Mouse (Mus musculus) limb, embryonic 15.5 days (tissue): ENCODE data around the gene Scgb1b19. TPM values are rescaled to one million over a fixed set of nuclear protein-coding genes. Genes with fewer than 3 reads are reported as not detected.
"Not testable (repeated sequence)": the region's sequence is repeated elsewhere in the genome, so short reads cannot be mapped to it uniquely, and the experiment has no call there.

Experiments used
- ATAC-seq: fragments of 200-750 bp; cut with Nextera tagmentation; 2 replicates; pipeline ENCODE4 v1.8.0; 2017; ENCODE audit warnings: low read depth, moderate TSS enrichment; ENCODE audit not compliant: insufficient number of reproducible peaks, low FRiP score, low TSS enrichment
- H3K27ac ChIP-seq: fragments of 300-500 bp; sonication (generic); 2 replicates; pipeline ENCODE4 v1.5.1; 2015; ENCODE audit warnings: moderate library complexity, mild to moderate bottlenecking, inconsistent platforms
- H3K27me3 ChIP-seq: fragments of 300-500 bp; sonication (generic); 2 replicates; pipeline ENCODE4 v1.6.1; 2015; ENCODE audit warnings: inconsistent platforms
- H3K36me3 ChIP-seq: fragments of 300-500 bp; sonication (generic); 2 replicates; pipeline ENCODE4 v1.6.1; 2015; ENCODE audit warnings: inconsistent platforms
- H3K4me1 ChIP-seq: fragments of 300-500 bp; sonication (generic); 2 replicates; pipeline ENCODE4 v1.6.1; 2015; ENCODE audit warnings: inconsistent platforms
- H3K4me2 ChIP-seq: fragments of 300-500 bp; sonication (generic); 2 replicates; pipeline ENCODE4 v1.6.1; 2015; ENCODE audit warnings: mild to moderate bottlenecking, inconsistent platforms
- H3K4me3 ChIP-seq: fragments of 300-500 bp; sonication (generic); 2 replicates; pipeline ENCODE4 v1.5.1; 2015; ENCODE audit warnings: mild to moderate bottlenecking, inconsistent platforms
- H3K9ac ChIP-seq: fragments of 300-500 bp; sonication (generic); 2 replicates; pipeline ENCODE4 v1.6.1; 2015; ENCODE audit warnings: inconsistent platforms
- H3K9me3 ChIP-seq: fragments of 300-500 bp; sonication (generic); 2 replicates; pipeline ENCODE4 v1.6.1; 2016; ENCODE audit warnings: inconsistent platforms
- WGBS: fragments of 180-500 bp; shearing (Covaris S2); methylation state at CpG from one replicate; pipeline ENCODE4 v1.1.7; 2015; 5-methylcytosine and 5-hydroxymethylcytosine counted together
- polyA plus RNA-seq: library from polyadenylated mRNA; unstranded; fragments of >200 nt; fragmentation: Nextera tagmentation; extraction: Ambion mirVana; gene quantifications from 2 replicates; pipeline ENCODE4 v1.2.1, GENCODE M21; 2015

The Scgb1b19 gene
- not detected in 2 replicates for polyA plus RNA-seq

DNA sequence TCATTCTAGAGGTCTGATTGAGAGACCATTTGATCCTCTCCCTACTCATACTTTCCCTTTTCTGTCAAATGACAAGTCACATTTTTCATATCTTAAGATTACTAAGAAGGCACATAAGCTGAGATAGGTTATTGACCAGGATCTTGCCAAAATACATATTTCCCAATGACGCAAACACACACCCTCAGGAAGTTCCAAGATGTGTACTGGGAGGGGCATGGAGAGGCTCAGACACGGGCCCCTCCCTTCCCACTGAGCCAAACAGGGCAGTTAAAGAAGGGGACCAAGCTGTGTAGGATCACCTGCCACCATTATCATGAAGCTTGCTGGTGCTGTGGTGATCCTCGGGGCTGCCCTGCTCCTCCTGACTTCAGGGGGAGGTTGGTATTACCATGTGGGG lies at the start of gene Scgb1b19:
Gene Scgb1b19, plus strand, starts transcription at position 301 of the 400 bp plus-strand sequence.
- not testable (repeated sequence) for H3K4me2 ChIP-seq, ATAC-seq, H3K36me3 ChIP-seq, H3K9me3 ChIP-seq, H3K27me3 ChIP-seq, H3K27ac ChIP-seq, H3K4me3 ChIP-seq, H3K9ac ChIP-seq, H3K4me1 ChIP-seq
- WGBS = 69% methylated on average over 2 of the region's 3 CpGs

DNA sequence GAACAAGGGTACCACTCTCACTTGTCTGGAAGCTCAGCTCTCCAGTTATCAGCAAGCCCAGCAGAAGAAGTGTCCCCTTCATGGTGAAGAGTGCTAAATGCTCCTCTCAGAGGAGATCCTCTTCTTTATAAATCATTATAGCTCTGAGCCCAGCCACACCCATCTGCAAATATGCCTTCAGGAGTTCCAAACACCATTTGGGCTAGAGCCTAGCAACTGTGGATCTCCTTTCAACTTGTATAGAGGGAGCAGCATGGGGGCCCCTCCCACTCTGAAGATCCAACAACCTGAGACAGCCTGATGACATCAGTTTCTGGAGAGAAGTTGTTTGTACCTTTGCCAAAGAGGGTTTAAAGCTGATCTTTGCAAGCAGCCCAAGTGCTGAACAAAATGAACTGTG lies 6.9 kb upstream of the Scgb1b19 start, which contains the start of gene Scgb2b19:
Gene Scgb2b19, minus strand, starts transcription at position 101 of the 400 bp plus-strand sequence.
- not testable (repeated sequence) for H3K9me3 ChIP-seq, H3K4me1 ChIP-seq, H3K4me2 ChIP-seq, H3K36me3 ChIP-seq, H3K4me3 ChIP-seq, H3K27ac ChIP-seq, H3K9ac ChIP-seq, H3K27me3 ChIP-seq, ATAC-seq

Other genes starting within 250 kb of the Scgb1b19 start
- not detected in 2 replicates for gene Scgb2b17, start 230.7 kb upstream of the Scgb1b19 start, polyA plus RNA-seq
- not detected in 2 replicates for gene Scgb1b17, start 223.8 kb upstream of the Scgb1b19 start, polyA plus RNA-seq
- not detected in 2 replicates for gene Scgb2b18, start 113.4 kb upstream of the Scgb1b19 start, polyA plus RNA-seq
- not detected in 2 replicates for gene Scgb1b18, start 101.7 kb upstream of the Scgb1b19 start, polyA plus RNA-seq
- not detected in 2 replicates for gene Scgb2b19, start 7.0 kb upstream of the Scgb1b19 start, polyA plus RNA-seq
- not detected in 2 replicates for gene Scgb2b20, start 79.0 kb downstream of the Scgb1b19 start, polyA plus RNA-seq
- not detected in 2 replicates for gene Scgb1b20, start 85.9 kb downstream of the Scgb1b19 start, polyA plus RNA-seq
- not detected in 2 replicates for gene Scgb2b21, start 233.2 kb downstream of the Scgb1b19 start, polyA plus RNA-seq